Mouse (Mus musculus): ENCODE measurements around the gene Sp7. TPM values are rescaled to one million over a fixed set of nuclear protein-coding genes. Genes with fewer than 3 reads are reported as not detected.

Gene Sp7
- 1.0 and 1.2 TPM in 2 replicates for polyA plus RNA-seq (2016; fragmentation: Nextera tagmentation; extraction: Ambion mirVana)

DNA sequence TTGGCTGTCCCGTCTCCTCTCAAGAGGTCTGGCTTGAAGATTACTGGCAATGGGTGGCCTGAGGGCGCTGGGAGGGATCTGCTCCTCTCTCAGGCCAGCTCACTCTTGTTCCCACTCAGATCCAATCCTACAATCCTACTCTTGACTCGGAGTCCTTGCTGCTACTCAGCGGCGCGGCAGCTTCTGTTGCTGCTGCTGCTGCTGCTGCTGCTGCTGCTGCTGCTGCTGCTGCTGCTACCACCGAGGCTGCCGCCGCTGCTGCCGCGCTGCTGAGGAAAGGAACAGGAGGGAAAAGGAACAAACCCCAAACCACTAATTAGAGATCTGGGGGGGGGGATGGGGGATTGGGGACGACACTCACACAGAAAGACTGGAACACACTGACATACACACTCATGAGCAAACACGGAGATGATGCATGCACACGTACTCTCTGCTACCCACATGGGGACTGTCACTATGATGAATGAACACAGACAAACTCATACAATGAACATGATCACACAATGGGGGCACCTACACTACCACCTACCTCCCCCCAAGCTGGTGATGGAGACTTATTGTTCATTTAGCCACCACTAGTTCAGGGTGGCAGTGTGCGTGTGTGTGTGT, at the start of gene Sp7:
Gene Sp7 (minus strand): TSS at position 450 of the 612 bp plus-strand sequence.
- WGBS = 6% methylated on average over 15 of the region's 15 CpGs
- H3K36me3 ChIP-seq = no peaks in the 10 kb centered on the region
- H3K4me1 ChIP-seq (replicated peaks) = peaks cover 52% of the 10 kb centered on the region
- H3K27me3 ChIP-seq (ENCODE audit: insufficient read depth, poor library complexity, severe bottlenecking) = peaks cover 89% of the 10 kb centered on the region
- peak within 1 kb of the TSS; percentile 45 for H3K4me3 ChIP-seq
- peak; percentile 48 for DNase-seq (ENCODE audit: low spot score)
- H3K27ac ChIP-seq = peak within 1 kb of the TSS; percentile 79
- H3K9me3 ChIP-seq = no peaks in the 10 kb centered on the region

DNA sequence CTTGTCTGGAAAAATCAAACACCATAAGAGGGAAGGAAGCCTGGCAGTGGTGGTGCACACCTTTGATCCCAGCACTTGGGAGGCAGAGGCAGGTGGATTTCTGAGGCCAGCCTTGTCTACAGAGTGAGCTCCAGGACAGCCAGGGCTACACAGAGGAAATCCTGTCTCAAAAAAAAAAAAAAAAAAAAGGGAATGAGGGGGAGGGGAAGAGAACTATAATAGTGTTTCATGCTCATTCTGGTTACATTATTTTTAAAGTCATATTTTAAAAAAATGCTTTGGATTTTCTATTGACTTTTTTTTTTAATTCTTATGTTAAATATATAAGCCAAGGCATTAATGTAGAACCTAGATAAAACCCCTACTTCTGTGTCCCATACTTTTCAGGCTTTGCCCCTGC, 46.7 kb upstream of the Sp7 start:
- Histone ChIP-seq H3K36me3 (peaks cover 98% of the 10 kb centered on the region), H3K9me3 (no peaks in the 10 kb centered on the region), H3K4me1 (replicated peaks) (peaks cover 23% of the 10 kb centered on the region), H3K27me3 (ENCODE audit: insufficient read depth, poor library complexity, severe bottlenecking) (no peaks in the 10 kb centered on the region), H3K4me3 (no peak overlapping the region), H3K27ac (no peak overlapping the region)
- no peak for DNase-seq (ENCODE audit: low spot score)

GRCm38 (mm10) chr15:102411077-102411476, 44.1 kb upstream of the Sp7 start:
- peaks cover 45% of the 10 kb centered on the region for H3K4me1 ChIP-seq (replicated peaks)
- WGBS = 95% methylated on average over 1 of the region's 1 CpGs
- peaks cover 88% of the 10 kb centered on the region for H3K36me3 ChIP-seq
- H3K27me3 ChIP-seq (ENCODE audit: insufficient read depth, poor library complexity, severe bottlenecking) = no peaks in the 10 kb centered on the region
- DNase-seq (ENCODE audit: low spot score) = no peak
- no peaks in the 10 kb centered on the region for H3K9me3 ChIP-seq
- peak overlapping the region; percentile 25 for H3K4me3 ChIP-seq
- no peak overlapping the region for H3K27ac ChIP-seq

- peaks cover 50% of the 10 kb centered on the region for H3K4me1 ChIP-seq (replicated peaks)
- no peak overlapping the region for H3K27ac ChIP-seq
- 94% methylated on average over 3 of the region's 3 CpGs for WGBS
- H3K9me3 ChIP-seq = no peaks in the 10 kb centered on the region
- DNase-seq (ENCODE audit: low spot score) = no peak
- peaks cover 71% of the 10 kb centered on the region for H3K36me3 ChIP-seq
- H3K4me3 ChIP-seq = peak overlapping the region; percentile 25; the same call in 1 of the 2 replicates
- no peaks in the 10 kb centered on the region for H3K27me3 ChIP-seq (ENCODE audit: insufficient read depth, poor library complexity, severe bottlenecking)
These were observed 42.3 kb upstream of the Sp7 start for GRCm38 (mm10) chr15:102409286-102409685.

GRCm38 (mm10) chr15:102408558-102409130, 41.7 kb upstream of the Sp7 start:
- H3K4me1 ChIP-seq (replicated peaks) = peaks cover 50% of the 10 kb centered on the region
- WGBS = 86% methylated on average over 2 of the region's 2 CpGs
- no peak for DNase-seq (ENCODE audit: low spot score)
- H3K27ac ChIP-seq = no peak overlapping the region
- H3K4me3 ChIP-seq = peak overlapping the region; percentile 25; the same call in 1 of the 2 replicates
- H3K9me3 ChIP-seq = no peaks in the 10 kb centered on the region
- H3K27me3 ChIP-seq (ENCODE audit: insufficient read depth, poor library complexity, severe bottlenecking) = no peaks in the 10 kb centered on the region
- peaks cover 65% of the 10 kb centered on the region for H3K36me3 ChIP-seq

GRCm38 (mm10) chr15:102407681-102408557, 40.9 kb upstream of the Sp7 start:
- DNase-seq (ENCODE audit: low spot score) = no peak

GRCm38 (mm10) chr15:102406912-102407580, 40.1 kb upstream of the Sp7 start:
- Histone ChIP-seq H3K36me3 (peaks cover 49% of the 10 kb centered on the region), H3K27ac (peak overlapping the region; percentile 100), H3K27me3 (ENCODE audit: insufficient read depth, poor library complexity, severe bottlenecking) (no peaks in the 10 kb centered on the region), H3K9me3 (no peaks in the 10 kb centered on the region), H3K4me3 (peak overlapping the region; percentile 93), H3K4me1 (replicated peaks) (peaks cover 50% of the 10 kb centered on the region)
- DNase-seq (ENCODE audit: low spot score) = no peak
- 36% methylated on average over 3 of the region's 3 CpGs for WGBS

More at GRCm38 (mm10) chr15:102407681-102408557, 40.9 kb upstream of the Sp7 start:
- Histone ChIP-seq H3K27me3 (ENCODE audit: insufficient read depth, poor library complexity, severe bottlenecking) (no peaks in the 10 kb centered on the region), H3K27ac (no peak overlapping the region), H3K4me3 (peak overlapping the region; percentile 16; the same call in 1 of the 2 replicates), H3K36me3 (peaks cover 57% of the 10 kb centered on the region), H3K4me1 (replicated peaks) (peaks cover 50% of the 10 kb centered on the region), H3K9me3 (no peaks in the 10 kb centered on the region)
- WGBS = 96% methylated on average over 10 of the region's 10 CpGs

DNA sequence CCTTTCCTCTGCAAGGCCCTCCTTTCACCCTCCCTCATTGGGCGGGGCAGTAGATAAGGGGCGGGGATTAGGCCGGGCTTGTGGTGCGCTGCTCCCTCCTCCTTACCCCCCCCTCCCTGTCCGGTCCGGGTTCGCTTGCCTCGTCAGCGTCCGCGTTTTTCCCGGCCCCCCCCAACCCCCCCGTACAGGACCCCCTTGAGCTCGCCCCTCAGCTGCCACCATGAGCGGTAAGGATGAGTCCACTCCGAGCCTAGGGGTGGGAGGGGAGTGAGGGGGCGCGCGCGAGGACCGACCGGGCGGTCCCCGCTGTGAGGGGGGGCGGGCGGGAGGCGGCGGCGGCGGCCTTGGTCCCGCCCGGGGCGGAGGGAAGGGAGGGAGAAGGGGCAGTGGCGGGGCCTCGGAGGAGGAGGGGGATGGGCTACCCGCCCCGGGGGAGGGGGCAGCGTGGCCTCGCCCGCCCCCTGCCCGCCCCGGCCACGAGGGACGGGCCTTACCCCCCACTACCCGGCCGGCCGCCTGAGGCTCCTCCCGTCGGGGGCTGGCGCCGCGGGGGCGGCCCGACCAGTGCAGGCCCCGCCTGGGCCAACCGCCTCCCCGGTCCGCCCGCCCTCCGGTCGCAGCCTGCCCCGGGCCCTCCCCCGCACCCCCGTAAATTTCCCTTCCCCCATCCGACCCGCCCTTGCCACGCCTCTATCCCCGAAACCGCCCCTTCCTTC, 39.4 kb upstream of the Sp7 start:
- Histone ChIP-seq H3K9me3 (no peaks in the 10 kb centered on the region), H3K36me3 (peaks cover 42% of the 10 kb centered on the region), H3K4me1 (replicated peaks) (peaks cover 50% of the 10 kb centered on the region), H3K27me3 (ENCODE audit: insufficient read depth, poor library complexity, severe bottlenecking) (no peaks in the 10 kb centered on the region), H3K4me3 (peak overlapping the region; percentile 93), H3K27ac (peak overlapping the region; percentile 100)
- no peak for DNase-seq (ENCODE audit: low spot score)
- 1% methylated on average over 57 of the region's 69 CpGs for WGBS

DNA sequence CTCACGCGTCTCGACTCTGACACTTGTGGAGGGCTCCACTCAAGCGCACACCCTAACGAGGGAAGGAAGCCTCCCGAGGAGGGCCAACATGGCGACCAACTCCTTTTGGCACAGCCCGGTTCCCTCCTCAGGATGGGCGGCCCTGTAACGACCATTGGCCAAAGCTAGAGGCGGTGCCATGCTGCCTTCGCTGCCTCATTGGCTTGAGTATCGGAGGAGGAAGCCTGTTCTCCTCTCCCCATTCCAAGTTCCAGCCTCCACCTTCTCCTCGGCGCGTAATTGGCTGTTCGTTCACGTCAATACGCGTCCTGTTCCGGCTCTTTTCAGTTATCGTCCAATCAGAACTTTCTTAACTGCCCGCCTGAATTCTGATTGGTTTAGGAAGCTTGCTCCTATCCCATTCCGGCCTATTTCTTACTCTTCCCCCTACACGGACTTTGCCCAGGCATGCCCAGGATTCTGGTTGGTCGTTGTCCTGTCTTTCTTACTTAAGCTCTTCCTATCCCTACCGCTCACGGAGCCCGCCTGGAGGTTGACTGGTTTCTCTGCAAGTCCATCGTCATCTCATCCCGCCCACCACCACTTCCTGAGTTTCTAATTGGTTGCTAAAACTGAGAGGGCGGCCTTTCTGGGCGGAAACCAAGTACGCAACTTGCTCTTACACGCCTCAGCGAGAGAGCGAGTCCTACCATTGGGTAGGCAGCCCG, 38.7 kb upstream of the Sp7 start, which contains the start of gene Sp1:
Gene Sp1 (plus strand): TSS at position 655 of the 707 bp plus-strand sequence.
- peak; percentile 99 for DNase-seq (ENCODE audit: low spot score)
- Histone ChIP-seq H3K27ac (peak within 1 kb of the TSS; percentile 100), H3K9me3 (no peaks in the 10 kb centered on the region), H3K36me3 (peaks cover 35% of the 10 kb centered on the region), H3K4me3 (peak within 1 kb of the TSS; percentile 93), H3K27me3 (ENCODE audit: insufficient read depth, poor library complexity, severe bottlenecking) (no peaks in the 10 kb centered on the region), H3K4me1 (replicated peaks) (peaks cover 52% of the 10 kb centered on the region)
- whole genome bisulfite sequencing = under 1% methylated on average over 38 of the region's 38 CpGs

GRCm38 (mm10) chr15:102404608-102405488, 37.9 kb upstream of the Sp7 start:
- Histone ChIP-seq H3K4me3 (peak overlapping the region; percentile 93), H3K36me3 (peaks cover 27% of the 10 kb centered on the region), H3K27ac (peak overlapping the region; percentile 100), H3K9me3 (no peaks in the 10 kb centered on the region), H3K4me1 (replicated peaks) (peaks cover 52% of the 10 kb centered on the region), H3K27me3 (ENCODE audit: insufficient read depth, poor library complexity, severe bottlenecking) (no peaks in the 10 kb centered on the region)
- WGBS = 17% methylated on average over 34 of the region's 34 CpGs
- no peak for DNase-seq (ENCODE audit: low spot score)

GRCm38 (mm10) chr15:102402210-102402609, 35.2 kb upstream of the Sp7 start:
- Histone ChIP-seq H3K27ac (peak overlapping the region; percentile 23; the same call in 1 of the 2 replicates), H3K9me3 (no peaks in the 10 kb centered on the region), H3K27me3 (ENCODE audit: insufficient read depth, poor library complexity, severe bottlenecking) (no peaks in the 10 kb centered on the region), H3K4me3 (no peak overlapping the region), H3K36me3 (peaks cover under 1% of the 10 kb centered on the region; the same call in 1 of the 2 replicates), H3K4me1 (replicated peaks) (peaks cover 42% of the 10 kb centered on the region)
- no peak for DNase-seq (ENCODE audit: low spot score)
- 97% methylated on average over 3 of the region's 3 CpGs for WGBS
